Mouse (Mus musculus) hematopoietic stem cell, adult 5-6 weeks (primary cell): ENCODE results near the gene Gm5134. TPM values are rescaled to one million over a fixed set of nuclear protein-coding genes. Genes with fewer than 3 reads are reported as not detected.

Experiments
- ATAC-seq, 2 experiments: fragments of 125-278 bp in 1 of 2; replicated peaks in 1 of 2; 2 replicates each; pipeline ENCODE4 v1.8.0; 2016 to 2017; ENCODE audit warnings: inconsistent platforms in 2 of 2, mild to moderate bottlenecking in 2 of 2, moderate number of reproducible peaks in 2 of 2, low read depth in 1 of 2, moderate TSS enrichment in 1 of 2; ENCODE audit not compliant: low FRiP score in 2 of 2, poor library complexity in 2 of 2, severe bottlenecking in 2 of 2, insufficient read depth in 1 of 2, low TSS enrichment in 1 of 2
- total RNA-seq: library from RNA; stranded (forward); fragments of 172-1452, 232-1000 nt; gene quantifications from 2 replicates; pipeline ENCODE4 v1.2.3, GENCODE M21; 2017

Gm5134 gene
- total RNA-seq, 1 experiment from 2014 or later, result 0.15 TPM

GRCm38 (mm10) chr10:76025470-76026190 is 71.3 kb downstream of the Gm5134 start:
- ATAC-seq, result no peak

GRCm38 (mm10) chr10:76027127-76028015 is 73.1 kb downstream of the Gm5134 start:
- no peak for ATAC-seq

- no peak for ATAC-seq
Observed at GRCm38 (mm10) chr10:76028016-76028366, 73.7 kb downstream of the Gm5134 start.

- ATAC-seq, result no peak
Observed at GRCm38 (mm10) chr10:76028396-76028795, 74.1 kb downstream of the Gm5134 start.

DNA sequence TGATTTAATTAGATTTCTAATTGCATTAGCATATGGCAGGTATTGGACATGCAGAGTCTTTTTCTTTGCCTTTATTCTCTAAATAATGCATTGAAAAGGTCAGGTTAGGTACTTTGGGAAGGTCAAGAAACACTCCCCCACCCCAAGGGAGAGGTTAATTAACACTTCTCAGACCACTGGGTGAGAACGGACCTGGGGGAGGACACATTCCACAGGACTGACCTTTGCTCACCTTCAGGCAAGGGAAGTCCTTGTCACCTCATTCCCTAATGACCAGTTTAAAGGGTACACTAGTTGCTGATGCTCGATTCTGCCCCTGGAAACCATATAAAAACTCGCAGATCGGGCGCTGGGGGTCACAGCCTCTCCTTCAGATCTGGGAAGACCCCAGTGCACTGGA is 75.0 kb downstream of the Gm5134 start:
- ATAC-seq, result no peak

DNA sequence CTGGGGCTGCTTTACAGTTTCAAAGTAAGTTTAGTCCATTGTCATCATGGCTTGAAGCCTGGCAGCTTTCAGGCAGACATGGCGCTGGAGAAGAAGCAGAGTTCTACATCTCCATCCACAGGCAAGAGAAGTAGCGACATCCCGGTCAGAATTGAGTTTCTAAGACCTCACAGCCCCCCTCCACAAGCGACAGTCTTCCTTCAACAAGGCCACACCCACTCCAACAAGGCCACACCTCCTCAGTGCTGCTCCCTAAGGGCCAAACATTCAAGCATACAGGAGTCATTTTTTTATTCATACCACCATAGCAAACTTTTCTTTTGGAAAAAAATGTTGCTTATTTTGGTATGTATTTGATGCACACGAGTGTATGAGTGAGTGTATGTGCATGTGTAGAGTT is 76.2 kb downstream of the Gm5134 start:
- no peak for ATAC-seq

DNA sequence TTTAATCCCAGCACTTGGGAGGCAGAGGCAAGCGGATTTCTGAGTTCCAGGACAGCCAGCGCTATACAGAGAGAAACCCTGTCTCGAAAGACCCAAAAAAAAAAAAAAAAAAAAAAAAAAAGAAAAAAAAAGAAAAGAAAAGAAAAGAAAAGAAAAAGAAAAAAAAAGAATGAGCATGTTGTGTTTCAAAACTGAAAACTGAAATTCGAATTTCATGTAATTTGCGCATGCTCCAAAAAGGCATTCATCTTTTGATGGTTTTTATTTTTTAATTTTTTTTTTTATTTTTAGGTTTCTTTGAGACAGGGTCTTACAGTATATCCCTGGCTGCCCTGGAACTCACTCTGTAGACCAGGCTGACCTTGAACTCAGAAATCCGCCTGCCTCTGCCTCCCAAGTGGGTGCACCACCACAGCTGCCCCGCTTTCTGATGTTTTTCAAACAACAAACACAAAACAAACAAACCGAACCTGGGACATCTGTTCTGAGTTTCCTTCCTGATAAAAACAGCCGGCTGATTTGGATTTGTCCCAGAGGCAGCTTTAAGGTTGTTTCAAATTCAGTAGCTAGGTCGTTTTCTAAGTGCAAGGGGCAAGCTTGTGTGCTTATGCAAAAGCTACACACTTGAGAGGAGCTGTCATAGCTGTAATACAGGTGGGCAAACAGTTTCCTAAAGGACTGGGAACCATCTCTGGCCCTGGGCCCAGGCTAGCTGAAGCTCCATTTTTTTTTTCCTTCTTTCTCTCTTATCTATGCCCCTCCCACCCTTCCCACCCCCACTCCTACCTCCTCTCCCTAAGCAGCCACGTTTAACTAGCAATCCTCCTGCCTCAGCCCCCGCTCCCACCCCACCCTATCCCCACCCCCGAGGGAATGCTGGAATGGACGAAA is 77.4 kb downstream of the Gm5134 start:
- no peak; a peak in 1 of 4 replicates for ATAC-seq

GRCm38 (mm10) chr10:76032402-76033118 is 78.2 kb downstream of the Gm5134 start, which contains the start of gene Zfp280b:
Zfp280b (plus strand) TSS chr10:76032650.
- peak; percentile 100 for ATAC-seq

- no peak for ATAC-seq
Observed at GRCm38 (mm10) chr10:76033119-76033455, 78.8 kb downstream of the Gm5134 start.

DNA sequence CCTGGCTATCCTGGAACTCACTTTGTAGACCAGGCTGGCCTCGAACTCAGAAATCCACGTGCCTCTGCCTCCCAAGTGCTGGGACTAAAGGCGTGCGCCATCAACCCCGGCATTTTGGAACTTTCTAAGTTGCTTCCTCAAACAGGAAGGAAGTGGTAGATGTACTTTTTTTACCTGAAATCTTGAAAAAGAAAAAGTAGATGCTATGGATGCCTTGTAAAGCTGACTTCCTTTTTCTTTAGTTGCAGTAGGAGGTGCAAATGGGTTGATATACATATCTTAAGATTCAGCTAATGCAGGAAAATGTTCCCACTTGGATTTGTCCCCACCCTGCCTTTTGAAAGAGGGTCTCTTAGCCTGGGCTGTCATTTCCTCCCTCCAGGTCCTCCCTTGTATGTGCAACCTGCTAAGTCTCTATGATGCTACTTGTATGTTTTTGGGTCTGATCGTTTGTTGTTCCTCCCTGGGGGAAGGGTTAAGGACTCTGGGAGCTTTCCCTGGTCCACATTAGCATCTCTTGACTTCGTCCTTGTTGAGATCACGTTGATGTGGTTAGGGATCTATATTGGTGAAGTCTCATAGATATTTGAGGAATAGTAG is 79.8 kb downstream of the Gm5134 start:
- ATAC-seq, result no peak

DNA sequence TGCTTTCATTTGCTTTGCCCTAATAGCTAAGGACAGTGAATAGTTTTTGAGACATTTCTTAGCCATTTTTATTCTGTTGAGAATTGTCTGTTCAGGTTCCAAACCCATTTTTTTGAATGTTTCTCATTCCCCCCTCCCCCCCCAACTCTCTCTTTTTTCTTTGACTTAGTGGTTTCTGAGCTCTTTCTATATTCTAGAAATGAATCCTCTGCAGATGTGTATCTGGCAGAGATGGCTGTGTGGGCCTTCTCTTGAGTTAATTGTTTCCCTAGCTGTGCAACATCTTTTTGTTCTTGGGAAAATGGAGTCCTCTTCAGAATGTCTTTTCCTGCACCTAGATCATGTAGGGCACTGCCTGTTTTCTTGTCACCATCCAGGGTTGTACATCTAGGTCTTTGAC is 81.0 kb downstream of the Gm5134 start:
- ATAC-seq, result no peak

DNA sequence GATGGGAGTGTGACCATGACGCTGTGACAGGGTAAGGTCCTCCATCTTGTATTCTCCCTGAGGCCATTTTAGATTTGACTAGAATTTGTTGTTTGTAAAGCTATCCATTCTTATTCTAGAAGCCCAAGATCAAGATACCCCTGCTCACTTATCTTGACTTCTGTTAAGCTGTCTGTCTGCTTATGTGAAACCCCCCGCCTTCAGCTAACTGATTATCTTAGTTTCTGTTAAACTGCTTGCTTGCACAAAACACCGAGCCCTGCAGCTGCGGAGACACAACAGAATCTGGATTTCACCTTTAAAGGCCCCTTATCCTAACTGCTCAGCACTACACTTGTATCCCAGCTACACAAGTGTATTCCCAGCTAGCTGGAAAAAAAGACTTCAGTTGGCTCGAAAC is 82.6 kb downstream of the Gm5134 start:
- ATAC-seq, result no peak

- ATAC-seq, result no peak
Observed at GRCm38 (mm10) chr10:76045343-76045742, 91.0 kb downstream of the Gm5134 start.

DNA sequence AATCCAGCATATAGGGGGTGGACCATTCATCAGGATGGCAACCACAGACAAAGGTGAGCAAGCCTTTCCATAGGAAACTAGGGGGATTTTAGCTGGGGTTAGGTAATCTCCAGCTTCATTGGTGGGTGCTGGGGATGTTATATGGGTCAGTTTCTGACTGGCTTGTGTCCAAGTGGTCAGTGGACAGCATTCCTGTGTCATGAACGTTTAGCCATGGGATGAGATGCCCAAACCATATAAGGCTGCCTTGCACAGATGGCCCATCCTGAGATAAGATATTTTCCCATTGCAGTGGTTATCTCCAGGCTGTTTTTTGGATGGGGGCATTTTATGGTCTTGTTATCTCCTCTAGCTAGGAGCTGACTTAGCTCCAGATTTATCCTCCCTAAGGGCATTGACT is 92.4 kb downstream of the Gm5134 start:
- ATAC-seq, result no peak

DNA sequence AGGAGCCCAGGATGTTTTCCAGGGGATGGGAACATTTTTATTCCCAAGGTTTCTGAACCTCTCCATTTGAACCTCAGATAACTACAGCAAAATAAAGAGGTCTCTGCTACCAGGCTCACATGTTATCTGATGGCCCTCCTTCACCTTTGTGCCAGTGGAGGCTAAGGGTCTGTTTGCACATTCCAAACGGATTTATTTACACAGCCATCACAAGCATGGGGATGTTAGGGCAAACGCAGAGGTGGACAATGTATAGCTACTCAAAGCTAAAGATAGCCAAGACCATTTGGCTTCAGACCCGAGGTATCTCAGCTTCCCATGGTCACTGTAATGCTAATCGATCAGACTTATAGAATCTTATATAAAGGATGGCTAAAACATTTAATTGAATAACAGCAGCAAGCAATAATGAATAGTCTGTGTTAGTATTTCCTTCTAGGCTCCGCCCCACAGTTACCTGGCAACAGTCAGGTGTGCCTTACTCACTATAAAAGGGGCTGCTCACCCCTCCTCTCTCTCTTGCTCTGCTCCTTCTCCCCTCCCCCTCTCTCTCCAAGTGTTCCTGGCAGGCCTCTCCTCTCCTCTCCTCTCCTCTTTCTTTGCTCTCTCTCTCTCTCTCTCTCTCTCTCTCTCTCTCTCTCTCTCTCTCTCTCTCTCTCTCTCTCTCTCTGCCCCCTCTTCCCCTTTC is 93.0 kb downstream of the Gm5134 start:
- ATAC-seq, result no peak

- ATAC-seq, result no peak
Observed at GRCm38 (mm10) chr10:76048967-76049366, 94.7 kb downstream of the Gm5134 start.
